Mouse (Mus musculus): ENCODE results near the gene Fgfrl1. TPM values are rescaled to one million over a fixed set of nuclear protein-coding genes. Genes with fewer than 3 reads are reported as not detected.

The Fgfrl1 gene
- polyA plus RNA-seq, 1 experiment from 2014 or later = 18.0 TPM

DNA sequence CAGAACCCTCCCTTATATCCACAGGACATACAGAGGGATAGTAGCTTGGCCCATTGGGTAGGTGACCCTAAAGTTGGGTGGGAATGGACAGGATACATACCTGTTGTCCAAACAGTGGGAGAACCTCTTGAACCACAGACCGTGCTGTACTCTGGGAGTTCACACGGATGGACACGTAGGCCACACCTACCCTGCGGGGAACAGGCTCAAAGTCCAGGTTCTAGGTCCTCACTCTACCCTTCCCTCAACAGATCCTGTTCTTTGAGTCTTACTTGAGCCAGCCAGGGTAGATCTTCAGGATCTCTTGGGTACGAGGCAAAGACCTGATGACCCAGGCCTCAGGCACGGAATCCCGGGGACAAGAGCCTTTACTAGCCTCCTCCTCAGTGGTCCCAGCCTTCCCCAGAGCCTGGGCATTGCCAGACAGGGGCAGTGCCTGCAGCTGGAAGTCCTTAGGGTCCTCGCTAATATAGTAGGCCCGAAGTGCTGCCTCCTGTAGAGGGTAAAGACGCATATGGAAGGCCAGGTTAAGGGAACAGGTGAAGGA lies 37.7 kb upstream of the Fgfrl1 start:
- H3K27me3 ChIP-seq (replicated peaks) = no peaks in the 10 kb centered on the region
- no peaks in the 10 kb centered on the region for H3K9me3 ChIP-seq (replicated peaks)
- no peak overlapping the region for H3K4me2 ChIP-seq
- H3K36me3 ChIP-seq = peaks cover 79% of the 10 kb centered on the region
- 87% methylated on average over 10 of the region's 10 CpGs for WGBS (ENCODE audit: insufficient replicate concordance)
- H3K9ac ChIP-seq = no peak overlapping the region
- H3K4me1 ChIP-seq = peaks cover 9% of the 10 kb centered on the region
- no peak overlapping the region for H3K4me3 ChIP-seq
- no peak for ATAC-seq
- H3K27ac ChIP-seq = no peak overlapping the region

DNA sequence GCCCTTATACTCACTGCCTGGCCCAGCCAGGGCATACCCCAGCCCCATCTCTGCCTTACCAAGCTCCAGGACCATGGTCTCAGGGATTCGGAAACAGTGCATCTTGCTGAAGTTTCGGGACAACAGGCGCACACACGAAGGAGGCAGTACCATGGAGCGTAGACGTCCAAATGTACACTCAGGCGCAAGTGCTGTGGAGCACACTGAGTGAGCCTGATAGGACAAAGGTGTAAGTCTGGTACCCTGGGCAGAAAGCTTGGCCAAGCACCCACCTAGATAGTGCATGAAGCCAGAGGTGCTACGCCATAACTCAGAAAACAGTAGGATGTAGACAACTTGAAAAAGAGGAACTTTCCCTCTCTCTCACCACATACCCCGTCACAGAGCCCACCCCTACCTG lies 36.8 kb upstream of the Fgfrl1 start:
- 88% methylated on average over 9 of the region's 9 CpGs for WGBS (ENCODE audit: insufficient replicate concordance)
- H3K4me2 ChIP-seq = no peak overlapping the region
- ATAC-seq = no peak
- H3K27me3 ChIP-seq (replicated peaks) = no peaks in the 10 kb centered on the region
- no peak overlapping the region for H3K27ac ChIP-seq
- no peak overlapping the region for H3K9ac ChIP-seq
- H3K36me3 ChIP-seq = peaks cover 71% of the 10 kb centered on the region
- no peaks in the 10 kb centered on the region for H3K9me3 ChIP-seq (replicated peaks)
- peaks cover 17% of the 10 kb centered on the region for H3K4me1 ChIP-seq
- no peak overlapping the region for H3K4me3 ChIP-seq

- Histone ChIP-seq H3K9ac (no peak overlapping the region), H3K27ac (no peak overlapping the region), H3K36me3 (peaks cover 64% of the 10 kb centered on the region), H3K4me1 (peaks cover 22% of the 10 kb centered on the region), H3K4me3 (no peak overlapping the region), H3K4me2 (no peak overlapping the region), H3K9me3 (replicated peaks) (no peaks in the 10 kb centered on the region), H3K27me3 (replicated peaks) (no peaks in the 10 kb centered on the region)
- ATAC-seq = no peak
- WGBS (ENCODE audit: insufficient replicate concordance) = 88% methylated on average over 15 of the region's 15 CpGs
Measured at GRCm38 (mm10) chr5:108655891-108656650, 36.1 kb upstream of the Fgfrl1 start.

GRCm38 (mm10) chr5:108657406-108657805 lies 34.8 kb upstream of the Fgfrl1 start:
- 64% methylated on average over 5 of the region's 5 CpGs for WGBS (ENCODE audit: insufficient replicate concordance)
- Histone ChIP-seq H3K36me3 (peaks cover 60% of the 10 kb centered on the region), H3K9ac (no peak overlapping the region), H3K4me3 (no peak overlapping the region), H3K9me3 (replicated peaks) (no peaks in the 10 kb centered on the region), H3K27ac (no peak overlapping the region), H3K4me2 (no peak overlapping the region), H3K27me3 (replicated peaks) (no peaks in the 10 kb centered on the region), H3K4me1 (peaks cover 24% of the 10 kb centered on the region)
- no peak for ATAC-seq

- H3K36me3 ChIP-seq = peaks cover 48% of the 10 kb centered on the region
- H3K9me3 ChIP-seq (replicated peaks) = no peaks in the 10 kb centered on the region
- H3K9ac ChIP-seq = no peak overlapping the region
- peaks cover 6% of the 10 kb centered on the region for H3K27me3 ChIP-seq (replicated peaks)
- H3K4me3 ChIP-seq = no peak overlapping the region
- 0 out of 2 replicates have a peak overlapping the region, but pooled peaks have one; percentile 87 for H3K4me2 ChIP-seq
- WGBS (ENCODE audit: insufficient replicate concordance) = 96% methylated on average over 1 of the region's 1 CpGs
- H3K4me1 ChIP-seq = peaks cover 24% of the 10 kb centered on the region
- H3K27ac ChIP-seq = no peak overlapping the region
- no peak for ATAC-seq
Measured at GRCm38 (mm10) chr5:108658611-108659010, 33.6 kb upstream of the Fgfrl1 start.

GRCm38 (mm10) chr5:108659698-108660631 lies 32.2 kb upstream of the Fgfrl1 start, which contains the start of gene Idua:
TSS of gene Idua (plus strand) at chr5:108660331.
- H3K9me3 ChIP-seq (replicated peaks) = no peaks in the 10 kb centered on the region
- peak; percentile 63 for ATAC-seq
- peaks cover 24% of the 10 kb centered on the region for H3K4me1 ChIP-seq
- H3K4me2 ChIP-seq = peak within 1 kb of the TSS; percentile 87
- H3K4me3 ChIP-seq = peak within 1 kb of the TSS; percentile 79
- WGBS (ENCODE audit: insufficient replicate concordance) = 10% methylated on average over 24 of the region's 24 CpGs
- H3K9ac ChIP-seq = peak within 1 kb of the TSS; percentile 90
- peak within 1 kb of the TSS; percentile 77 for H3K27ac ChIP-seq
- H3K27me3 ChIP-seq (replicated peaks) = peaks cover 16% of the 10 kb centered on the region
- peaks cover 34% of the 10 kb centered on the region for H3K36me3 ChIP-seq

GRCm38 (mm10) chr5:108660632-108661268 lies 31.4 kb upstream of the Fgfrl1 start:
- ATAC-seq = peak; percentile 99
- H3K9me3 ChIP-seq (replicated peaks) = no peaks in the 10 kb centered on the region

DNA sequence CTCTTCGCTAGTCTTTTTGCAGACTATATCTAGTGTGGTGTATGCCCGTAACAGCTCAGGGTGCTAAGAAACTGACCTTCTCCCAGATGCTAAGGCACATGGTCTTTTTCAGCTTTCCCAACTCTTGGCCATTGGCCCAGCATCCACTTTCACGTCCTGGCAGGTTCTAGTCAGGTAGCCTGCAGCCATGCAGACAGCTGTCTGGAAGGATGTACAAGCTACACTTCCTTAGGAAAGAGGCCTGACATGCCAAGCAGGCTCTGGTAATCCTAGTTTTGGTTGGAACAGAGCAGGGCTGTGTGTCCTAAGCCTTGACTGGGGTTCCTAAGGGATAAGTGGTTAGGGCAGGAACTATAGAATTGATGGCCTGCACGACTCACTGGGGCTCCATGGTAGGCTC lies 29.4 kb upstream of the Fgfrl1 start:
- Histone ChIP-seq H3K4me1 (peaks cover 24% of the 10 kb centered on the region), H3K9me3 (replicated peaks) (no peaks in the 10 kb centered on the region), H3K27ac (no peak overlapping the region), H3K9ac (no peak overlapping the region), H3K4me3 (no peak overlapping the region), H3K4me2 (no peak overlapping the region), H3K36me3 (peaks cover 6% of the 10 kb centered on the region; the same call in 1 of the 2 replicates), H3K27me3 (replicated peaks) (peaks cover 18% of the 10 kb centered on the region)
- ATAC-seq = no peak
- WGBS (ENCODE audit: insufficient replicate concordance) = 66% methylated on average over 4 of the region's 4 CpGs

More at GRCm38 (mm10) chr5:108660632-108661268, 31.4 kb upstream of the Fgfrl1 start:
- H3K4me1 ChIP-seq = peaks cover 24% of the 10 kb centered on the region
- H3K27me3 ChIP-seq (replicated peaks) = peaks cover 18% of the 10 kb centered on the region
- peak overlapping the region; percentile 77 for H3K27ac ChIP-seq
- WGBS (ENCODE audit: insufficient replicate concordance) = 17% methylated on average over 36 of the region's 36 CpGs
- H3K4me3 ChIP-seq = peak overlapping the region; percentile 79
- peak overlapping the region; percentile 90 for H3K9ac ChIP-seq
- H3K36me3 ChIP-seq = peaks cover 27% of the 10 kb centered on the region
- peak overlapping the region; percentile 87 for H3K4me2 ChIP-seq

DNA sequence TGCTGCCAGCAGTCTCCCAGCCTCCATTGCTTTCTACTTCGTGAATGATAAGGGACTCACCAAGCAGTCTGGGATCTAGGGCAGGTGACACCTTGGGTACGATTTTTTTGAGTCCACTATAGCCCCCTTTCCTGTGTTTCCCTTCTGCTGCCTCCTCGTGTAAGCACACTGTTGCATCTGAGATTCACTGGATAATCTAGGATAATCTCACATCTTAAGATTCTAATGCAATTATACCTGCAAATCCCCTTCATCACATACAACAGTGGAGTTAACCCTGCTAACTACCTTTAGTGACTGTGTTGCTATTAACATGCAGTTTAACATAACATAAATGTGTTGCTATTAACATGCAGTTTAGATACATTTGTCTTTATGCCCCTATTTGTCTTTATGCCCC lies 27.1 kb upstream of the Fgfrl1 start:
- peaks cover 18% of the 10 kb centered on the region for H3K27me3 ChIP-seq (replicated peaks)
- H3K9ac ChIP-seq = no peak overlapping the region
- no peak for ATAC-seq
- peaks cover 28% of the 10 kb centered on the region for H3K4me1 ChIP-seq
- no peaks in the 10 kb centered on the region for H3K36me3 ChIP-seq
- H3K4me2 ChIP-seq = no peak overlapping the region
- no peak overlapping the region for H3K27ac ChIP-seq
- H3K9me3 ChIP-seq (replicated peaks) = no peaks in the 10 kb centered on the region
- H3K4me3 ChIP-seq = no peak overlapping the region
- 29% methylated on average over 3 of the region's 3 CpGs for WGBS (ENCODE audit: insufficient replicate concordance)

DNA sequence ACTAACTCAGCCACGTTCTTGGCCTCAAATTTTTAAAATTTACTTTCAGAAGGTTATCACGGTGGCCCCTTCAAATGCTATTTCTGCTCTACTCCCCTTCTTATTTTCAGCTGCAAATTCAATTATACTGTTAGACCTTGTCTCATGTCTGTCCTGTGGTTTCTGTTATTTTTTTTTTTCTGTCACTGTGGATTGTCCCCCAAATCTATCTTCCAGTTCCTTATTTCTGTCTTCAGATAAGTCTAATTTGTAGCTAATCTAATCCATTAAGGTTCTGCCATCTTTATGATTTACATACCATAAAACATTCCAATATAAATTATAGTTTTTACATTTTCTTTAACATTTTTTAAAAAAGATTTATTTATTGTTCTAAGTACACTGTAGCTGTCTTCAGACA lies 24.8 kb upstream of the Fgfrl1 start:
- Histone ChIP-seq H3K4me3 (no peak overlapping the region), H3K4me1 (peaks cover 40% of the 10 kb centered on the region), H3K36me3 (peaks cover 15% of the 10 kb centered on the region), H3K9me3 (replicated peaks) (no peaks in the 10 kb centered on the region), H3K27me3 (replicated peaks) (peaks cover 18% of the 10 kb centered on the region), H3K9ac (no peak overlapping the region), H3K4me2 (no peak overlapping the region), H3K27ac (no peak overlapping the region)
- ATAC-seq = no peak
- WGBS (ENCODE audit: insufficient replicate concordance) = 79% methylated on average over 2 of the region's 2 CpGs

DNA sequence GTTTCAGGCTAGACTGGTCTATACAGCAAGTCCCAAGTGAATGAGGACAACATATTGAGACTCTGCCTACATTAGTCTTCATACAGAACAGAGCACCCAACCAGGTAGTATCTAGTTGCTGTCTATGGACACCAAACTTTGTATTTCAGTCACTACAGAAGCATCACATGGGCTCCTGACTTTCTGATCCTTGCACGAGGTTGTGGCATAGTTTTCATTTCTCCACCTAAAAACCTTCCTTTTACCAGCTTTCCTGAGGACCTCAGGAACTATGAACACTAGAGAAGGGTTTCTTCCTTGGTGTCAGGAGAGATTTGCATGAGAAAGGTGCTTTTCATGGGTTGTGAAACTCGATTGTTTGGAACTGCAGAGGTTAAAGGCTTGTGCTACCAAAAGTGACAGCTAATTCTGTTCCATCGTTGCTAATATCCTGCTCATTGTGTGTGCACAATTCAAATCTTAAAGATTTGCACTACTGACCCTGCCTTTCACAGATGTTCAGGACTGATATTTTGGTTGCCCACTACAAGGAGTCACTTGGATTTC lies 23.7 kb upstream of the Fgfrl1 start:
- Histone ChIP-seq H3K4me3 (peak overlapping the region; percentile 69), H3K9me3 (replicated peaks) (no peaks in the 10 kb centered on the region), H3K27me3 (replicated peaks) (peaks cover 12% of the 10 kb centered on the region), H3K9ac (peak overlapping the region; percentile 81), H3K36me3 (peaks cover 25% of the 10 kb centered on the region), H3K4me1 (peaks cover 47% of the 10 kb centered on the region), H3K27ac (peak overlapping the region; percentile 89), H3K4me2 (peak overlapping the region; percentile 82)
- WGBS (ENCODE audit: insufficient replicate concordance) = 13% methylated on average over 3 of the region's 3 CpGs
- no peak for ATAC-seq
